Mouse (Mus musculus) brain, embryonic 14.5 days (tissue): ENCODE measurements around the gene Gm11627.

Experiments used
- CTCF ChIP-seq: fragments of 200-500 bp; IDR thresholded peaks from 2 replicates; pipeline ENCODE4 v1.5.1; 2012; ENCODE audit warnings: inconsistent platforms, mild to moderate bottlenecking, moderate library complexity, borderline replicate concordance; ENCODE audit not compliant: insufficient read depth, insufficient read length; ENCODE audit errors: extremely low read depth
- POLR2A ChIP-seq: fragments of 200-500 bp; IDR thresholded peaks from 2 replicates; pipeline ENCODE4 v1.6.1; 2012; ENCODE audit warnings: mild to moderate bottlenecking, inconsistent platforms, borderline replicate concordance; ENCODE audit not compliant: poor library complexity, insufficient read depth, insufficient read length, severe bottlenecking; ENCODE audit errors: extremely low read depth

GRCm38 (mm10) chr11:102557386-102557785, 21.9 kb downstream of the Gm11627 start:
- TF ChIP-seq POLR2A, result no peak
- no peak for TF ChIP-seq CTCF
